Mouse (Mus musculus) liver (tissue): ENCODE results near the gene Ypel3.
A peak's percentile ranks its signal among the peaks of the same experiment; 100 is the strongest.

Experiments used
- DNase-seq: peaks from one replicate; pipeline ENCODE4 v3.0.0-alpha.2; 2020; ENCODE audit warnings: mixed read lengths

Ypel3 gene

GRCm38 (mm10) chr7:126818818-126819217 lies 42.1 kb downstream of the Ypel3 start:
- DNase-seq = no peak

DNA sequence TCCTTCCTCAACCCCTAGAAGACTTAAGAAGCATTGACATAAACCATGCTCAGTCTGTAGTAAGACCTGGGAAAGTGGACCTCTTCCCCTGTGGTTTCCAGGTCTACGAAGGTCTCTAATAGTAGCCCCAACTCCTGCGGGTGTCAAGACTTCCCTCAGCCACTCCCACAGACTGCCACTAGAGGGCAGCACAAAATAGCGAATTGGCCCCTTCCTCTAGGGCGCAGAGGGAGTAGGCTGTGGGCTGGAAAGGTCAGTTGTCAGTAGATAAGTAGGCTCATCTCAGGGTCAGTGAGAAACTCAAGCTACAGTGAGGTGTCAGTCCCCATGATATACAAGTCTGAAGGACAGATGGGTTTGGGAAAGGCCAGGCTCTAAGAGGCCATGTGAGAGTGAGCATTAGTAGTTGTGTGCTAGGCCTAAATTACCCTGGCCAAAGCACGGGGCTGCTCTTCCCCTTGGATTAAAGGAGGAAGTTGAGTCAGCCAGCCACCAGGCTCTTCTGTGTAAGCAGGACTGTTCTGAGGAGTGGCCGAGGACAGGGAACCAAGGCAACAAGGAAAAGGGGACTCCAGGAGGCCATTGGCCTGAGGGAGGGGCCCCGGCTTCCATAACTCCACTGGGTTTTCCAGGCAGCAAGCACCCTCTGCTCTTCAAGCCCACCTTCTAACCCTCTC lies 45.2 kb downstream of the Ypel3 start:
- peak; percentile 78 for DNase-seq

DNA sequence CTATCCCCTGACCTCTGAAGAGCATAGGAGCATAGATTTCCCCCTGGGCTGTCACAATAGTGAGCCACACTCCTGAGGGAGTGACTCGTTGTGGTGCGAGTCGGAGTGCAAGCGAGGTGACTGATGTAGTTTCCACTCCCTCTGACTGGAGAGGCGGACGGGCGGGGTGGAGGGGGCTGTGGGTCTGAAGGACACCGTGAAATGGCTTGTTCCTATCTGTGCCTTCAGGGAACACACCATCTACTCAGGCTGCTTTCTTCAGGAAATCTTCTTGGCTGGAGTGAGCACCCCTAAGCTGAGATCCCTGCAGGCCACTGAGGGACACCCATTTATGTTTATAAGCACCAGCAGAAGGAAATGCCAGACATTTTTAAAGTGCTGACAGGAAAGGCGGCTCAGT lies 46.0 kb downstream of the Ypel3 start:
- no peak for DNase-seq

- no peak for DNase-seq
Measured at GRCm38 (mm10) chr7:126823202-126823711, 46.5 kb downstream of the Ypel3 start.

DNA sequence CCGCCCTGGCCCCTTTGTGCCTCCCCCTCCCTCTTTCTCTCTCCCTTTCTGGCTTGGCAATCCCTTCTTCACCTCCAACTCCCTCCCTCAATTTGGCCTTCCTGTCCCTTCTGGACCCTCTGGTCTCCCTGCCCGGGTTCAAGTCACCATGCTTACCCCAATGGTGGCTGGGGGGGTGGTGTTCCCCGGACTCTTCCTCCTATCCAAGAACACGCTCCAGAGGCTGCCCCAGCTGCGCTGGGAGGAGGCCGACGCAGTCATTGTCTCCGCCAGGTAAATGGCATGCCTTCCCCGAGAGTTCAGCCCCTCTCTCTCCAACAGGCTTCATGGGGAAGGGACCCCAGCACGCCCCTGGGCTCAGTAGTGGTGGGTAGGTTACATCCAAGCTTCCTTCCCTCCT lies 47.2 kb downstream of the Ypel3 start:
- DNase-seq = no peak

- DNase-seq = no peak
Measured at GRCm38 (mm10) chr7:126825403-126825802, 48.6 kb downstream of the Ypel3 start.

DNA sequence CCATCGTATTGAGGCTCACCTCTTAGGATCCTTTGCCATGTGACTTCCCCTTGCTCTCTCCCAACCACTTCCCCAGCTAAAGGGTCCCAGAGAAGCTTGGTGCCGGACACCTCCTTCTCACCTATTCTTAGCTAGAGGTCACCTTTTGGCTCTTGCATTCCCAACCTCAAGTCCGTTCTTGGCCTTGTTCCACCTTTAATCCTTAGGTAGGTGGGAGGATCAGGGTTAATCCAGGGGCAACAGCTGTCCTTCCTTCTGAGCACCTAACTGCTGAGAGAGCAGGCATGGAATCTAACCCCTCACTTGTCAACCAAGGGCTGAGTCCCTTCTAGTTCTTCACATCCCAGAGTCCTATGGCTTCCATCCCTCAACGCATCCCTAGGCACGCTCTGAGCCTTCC lies 49.2 kb downstream of the Ypel3 start:
- DNase-seq = no peak
